ENCODE assay signal across 8 mouse cellular contexts in genomic region chr8:94584238-94584817, GRCm38 (mm10). TPM values are rescaled to one million over a fixed set of nuclear protein-coding genes. Genes with fewer than 3 reads are reported as not detected.
DNase-seq lines count a peak whose midpoint lies in the region; ATAC-seq and TF ChIP-seq lines count a peak whose summit lies in the region.

No protein-coding gene starts in this region.

- H3K4me3 ChIP-seq in heart, embryonic 11.5 days (ENCODE audit: low read depth, low read length), result no peak overlapping the region
- H3K4me3 ChIP-seq in CH12.LX (replicated peaks in 1 of 3; ENCODE audit: low read depth in 2 of 3, low read length in 2 of 3, poor library complexity in 1 of 3), result no peak overlapping the region
- H3K4me3 ChIP-seq in hindbrain, embryonic 11.5 days (ENCODE audit: low read depth, low read length), result no peak overlapping the region
- no peak overlapping the region for H3K4me3 ChIP-seq in left cerebral cortex, adult 2 months

- dilution Hi-C loops in CH12.LX (cut with MboI; ENCODE audit: extremely low pct_ligation_motif_present, extremely low pct_unique_long_range_greater_than_20kb, low sequenced_read_pairs), result no loop called here

- no peaks in the 10 kb centered on the region for H3K4me1 ChIP-seq in heart, embryonic 11.5 days (ENCODE audit: control insufficient read depth, insufficient read depth, low read length)
- peaks cover 7 to 30% of the 10 kb centered on the region in 2 experiments for H3K4me1 ChIP-seq in CH12.LX (ENCODE audit: control insufficient read depth in 1 of 2, insufficient read depth in 2 of 2)
- H3K4me1 ChIP-seq in hindbrain, embryonic 11.5 days (replicated peaks; ENCODE audit: control insufficient read depth, insufficient read depth, low read length), result no peaks in the 10 kb centered on the region

- H3K36me3 ChIP-seq in heart, embryonic 11.5 days (ENCODE audit: control insufficient read depth, insufficient read depth, low read length), result peaks cover 24% of the 10 kb centered on the region
- H3K36me3 ChIP-seq in CH12.LX (replicated peaks in 1 of 2; ENCODE audit: control insufficient read depth in 1 of 2, insufficient read depth in 1 of 2, low read length in 1 of 2), result peaks cover 56 to 95% of the 10 kb centered on the region in 2 experiments
- H3K36me3 ChIP-seq in hindbrain, embryonic 11.5 days (ENCODE audit: control insufficient read depth, insufficient read depth, low read length), result no peaks in the 10 kb centered on the region; the same call in 1 of the 2 replicates

- no peaks in the 10 kb centered on the region for H3K27me3 ChIP-seq in heart, embryonic 11.5 days (ENCODE audit: control insufficient read depth, insufficient read depth, low read length)
- no peaks in the 10 kb centered on the region for H3K27me3 ChIP-seq in CH12.LX (replicated peaks)
- no peaks in the 10 kb centered on the region for H3K27me3 ChIP-seq in hindbrain, embryonic 11.5 days (ENCODE audit: control insufficient read depth, insufficient read depth, low read length)

- WGBS in heart, embryonic 11.5 days (ENCODE audit: insufficient replicate concordance), result 65% methylated on average over 4 of the region's 4 CpGs
- 50% methylated on average over 4 of the region's 4 CpGs for WGBS in hindbrain, embryonic 11.5 days

- no peak overlapping the region for H3K9ac ChIP-seq in heart, embryonic 11.5 days (ENCODE audit: low read depth, low read length)
- H3K9ac ChIP-seq in CH12.LX (ENCODE audit: insufficient read depth, low read depth), result no peak overlapping the region
- H3K9ac ChIP-seq in hindbrain, embryonic 11.5 days (ENCODE audit: low read depth, low read length), result no peak overlapping the region

- peak; percentile 89 for DNase-seq in heart, adult 11 months
- DNase-seq in CH12.LX (ENCODE audit: extremely low read depth), result peak; percentile 66
- peak; percentile 47 for DNase-seq in c-Kit-positive CD71-negative TER-119-negative erythroid progenitor cells, embryonic 14.5 days (ENCODE audit: low read depth)
- DNase-seq in hindbrain, embryonic 11.5 days (ENCODE audit: low spot score), result peak; percentile 55
- peak; percentile 57 to 61 for DNase-seq in left cerebral cortex, adult 2 months (ENCODE audit: extremely low spot score in 1 of 2, low spot score in 2 of 2)
- peak; percentile 17 to 18 for DNase-seq in monocyte, adult 2 months (ENCODE audit: low read depth in 1 of 2, low spot score in 2 of 2)
- DNase-seq in ovary, postnatal 36 days (ENCODE audit: low spot score), result no peak

- intact Hi-C loops in left cerebral cortex, adult 2 months (cut with DNase I), result loop anchor here (1.0 to 5.0 kb wide), 3 partner anchors 56 to 242 kb away; no protein-coding TSS in a partner anchor

- in situ Hi-C loops in CH12.LX (cut with MboI; ENCODE audit: low pct_ligation_motif_present, low pct_unique_long_range_greater_than_20kb, low sequenced_read_pairs), result loop anchor here (5.0 kb wide), 1 partner anchor 57 kb away; no protein-coding TSS in a partner anchor

- H3K4me2 ChIP-seq in heart, embryonic 11.5 days, result no peak overlapping the region
- no peak overlapping the region for H3K4me2 ChIP-seq in CH12.LX (ENCODE audit: insufficient read depth, low read depth, poor library complexity, severe bottlenecking)
- no peak overlapping the region for H3K4me2 ChIP-seq in hindbrain, embryonic 11.5 days (replicated peaks; ENCODE audit: low read depth, low read length)

- TF ChIP-seq RAD21 in CH12.LX (IDR thresholded peaks at IDR 0.05; ENCODE audit: low read depth, low read length), result peak; percentile 92

- TF ChIP-seq POLR2A in CH12.LX (IDR thresholded peaks at IDR 0.05; ENCODE audit: low read depth, low read length), result no peak

- H3K27ac ChIP-seq in heart, embryonic 11.5 days (ENCODE audit: low read depth, low read length), result no peak overlapping the region
- H3K27ac ChIP-seq in CH12.LX (ENCODE audit: insufficient read depth, low read depth), result no peak overlapping the region
- no peak overlapping the region for H3K27ac ChIP-seq in hindbrain, embryonic 11.5 days (ENCODE audit: low read depth, low read length)
- no peak overlapping the region for H3K27ac ChIP-seq in left cerebral cortex, adult 2 months

- TF ChIP-seq CTCF in CH12.LX (conservative IDR thresholded peaks at IDR 0.05 in 1 of 2, IDR thresholded peaks at IDR 0.05 in 1 of 2; ENCODE audit: low read depth in 2 of 2, low read length in 2 of 2), result peak; percentile 37 to 90; a peak in 3 of 4 replicates
- TF ChIP-seq CTCF in left cerebral cortex, adult 2 months (IDR thresholded peaks at IDR 0.05), result peak; percentile 81

- no peaks in the 10 kb centered on the region for H3K9me3 ChIP-seq in heart, embryonic 11.5 days (replicated peaks; ENCODE audit: control insufficient read depth, low read length)
- no peaks in the 10 kb centered on the region for H3K9me3 ChIP-seq in CH12.LX (replicated peaks; ENCODE audit: low read length)
- no peaks in the 10 kb centered on the region for H3K9me3 ChIP-seq in hindbrain, embryonic 11.5 days (ENCODE audit: control insufficient read depth, low read length)

- ATAC-seq in heart, embryonic 11.5 days (replicated peaks; ENCODE audit: insufficient number of reproducible peaks, low FRiP score, low TSS enrichment), result no peak
- ATAC-seq in hindbrain, embryonic 11.5 days (ENCODE audit: low FRiP score), result peak; percentile 30; the same call in 1 of the 2 replicates

- no peak for TF ChIP-seq EP300 in CH12.LX (IDR thresholded peaks at IDR 0.05; ENCODE audit: low read length)

- H3K79me2 ChIP-seq in CH12.LX (replicated peaks; ENCODE audit: control insufficient read depth, extremely low read depth, insufficient read depth, poor library complexity, severe bottlenecking), result no peaks in the 10 kb centered on the region; the same call in 1 of the 2 replicates

TF ChIP-seq in CH12.LX, 34 proteins besides CTCF, POLR2A, EP300 and RAD21:
- TF ChIP-seq ZC3H11A (IDR thresholded peaks at IDR 0.05; ENCODE audit: low read depth, low read length) (peak; percentile 63; the same call in 1 of the 2 replicates), MAX (IDR thresholded peaks at IDR 0.05; ENCODE audit: low read length) (no peak), SMC3 (IDR thresholded peaks at IDR 0.05; ENCODE audit: low read depth, low read length) (peak; percentile 94)

RNA-seq across cellular contexts. Expression of gene Rspry1, which starts 17.4 kb away (rescaled TPM):
- 23.2 and 25.9 TPM in 2 replicates for polyA plus RNA-seq in heart, embryonic 11.5 days (2014; fragmentation: Nextera tagmentation; extraction: Ambion mirVana)
- total RNA-seq in CH12.LX (2012; rRNA removed) (17.5 and 18.0 TPM in 2 replicates), CH12.LX (2014; rRNA removed) (23.5 and 26.9 TPM in 2 replicates)
- polyA plus RNA-seq in CH12.LX (2012; ENCODE audit: insufficient read length, low read depth), result 11.4 and 13.4 TPM in 2 replicates
- polyA plus RNA-seq in hindbrain, embryonic 11.5 days (2014; fragmentation: Nextera tagmentation; extraction: Ambion mirVana), result 45.5 and 50.4 TPM in 2 replicates
- total RNA-seq in left cerebral cortex, adult 2 months (2021), result 10 to 100 TPM; 28.1 to 32.9 TPM

RNA-seq across cellular contexts. Expression of gene Fam192a, which starts 17.5 kb away (rescaled TPM):
- polyA plus RNA-seq in heart, embryonic 11.5 days (2014; fragmentation: Nextera tagmentation; extraction: Ambion mirVana), result 44.3 and 45.6 TPM in 2 replicates
- total RNA-seq in CH12.LX (2012; rRNA removed) (30.7 and 35.5 TPM in 2 replicates), CH12.LX (2014; rRNA removed) (37.6 and 43.7 TPM in 2 replicates)
- polyA plus RNA-seq in CH12.LX (2012; ENCODE audit: insufficient read length, low read depth), result 80.3 and 95.6 TPM in 2 replicates
- 110 TPM in 2 replicates for polyA plus RNA-seq in hindbrain, embryonic 11.5 days (2014; fragmentation: Nextera tagmentation; extraction: Ambion mirVana)
- 10 to 100 TPM; 34.8 to 38.3 TPM for total RNA-seq in left cerebral cortex, adult 2 months (2021)

RNA-seq across cellular contexts. Expression of gene Cpne2, which starts 51.5 kb away (rescaled TPM):
- 7.6 and 8.1 TPM in 2 replicates for polyA plus RNA-seq in heart, embryonic 11.5 days (2014; fragmentation: Nextera tagmentation; extraction: Ambion mirVana)
- total RNA-seq in CH12.LX (2012; rRNA removed), result 70.6 and 118 TPM in 2 replicates
- total RNA-seq in CH12.LX (2014; rRNA removed), result 10.3 and 12.7 TPM in 2 replicates
- 26.7 and 29.3 TPM in 2 replicates for polyA plus RNA-seq in CH12.LX (2012; ENCODE audit: insufficient read length, low read depth)
- 9.8 and 10.1 TPM in 2 replicates for polyA plus RNA-seq in hindbrain, embryonic 11.5 days (2014; fragmentation: Nextera tagmentation; extraction: Ambion mirVana)
- 10 to 100 TPM; 19.9 to 26.1 TPM for total RNA-seq in left cerebral cortex, adult 2 months (2021)
